Mouse (Mus musculus) embryonic facial prominence, embryonic 11.5 days (tissue): ENCODE measurements at regions not wholly inside any gene's neighbourhood (a gene's known extent, or its start where the extent isn't known, plus 50 kb on each side); places are given as distances from the start of the nearest gene placed in this dataset.

Experiments used
- ATAC-seq: fragments of 200-750 bp; cut with Nextera tagmentation; replicated peaks from 2 replicates; pipeline ENCODE4 v1.8.0; 2017; ENCODE audit warnings: low read depth; ENCODE audit not compliant: insufficient number of reproducible peaks, low FRiP score, low TSS enrichment
- DNase-seq: peaks from one replicate; pipeline ENCODE4 v3.0.0-alpha.2; 2015; ENCODE audit warnings: low spot score
- H3K27ac ChIP-seq: fragments of 300-500 bp; sonication (generic); replicated peaks from 2 replicates; pipeline ENCODE4 v1.5.1; 2014; ENCODE audit warnings: mild to moderate bottlenecking, low read depth, low read length, control low read depth
- H3K27me3 ChIP-seq: fragments of 300-500 bp; sonication (generic); 2 replicates; pipeline ENCODE4 v1.6.1; 2014; ENCODE audit warnings: mild to moderate bottlenecking, low read length, moderate library complexity, mixed read lengths; ENCODE audit not compliant: control insufficient read depth, insufficient read depth
- H3K36me3 ChIP-seq: fragments of 300-500 bp; sonication (generic); replicated peaks from 2 replicates; pipeline ENCODE4 v1.6.1; 2014; ENCODE audit warnings: low read depth, mild to moderate bottlenecking, low read length, moderate library complexity, mixed read lengths; ENCODE audit not compliant: control insufficient read depth, insufficient read depth
- H3K4me1 ChIP-seq: fragments of 300-500 bp; sonication (generic); 2 replicates; pipeline ENCODE4 v1.6.1; 2014; ENCODE audit warnings: low read length, mixed read lengths; ENCODE audit not compliant: control insufficient read depth, insufficient read depth
- H3K4me2 ChIP-seq: fragments of 300-500 bp; sonication (generic); 2 replicates; pipeline ENCODE4 v1.6.1; 2014; ENCODE audit warnings: low read depth, mild to moderate bottlenecking, control low read depth, low read length, moderate library complexity
- H3K4me3 ChIP-seq: fragments of 300-500 bp; sonication (generic); 2 replicates; pipeline ENCODE4 v1.5.1; 2014; ENCODE audit warnings: low read depth, low read length, control low read depth
- H3K9ac ChIP-seq: fragments of 300-500 bp; sonication (generic); replicated peaks from 2 replicates; pipeline ENCODE4 v1.6.1; 2014; ENCODE audit warnings: mild to moderate bottlenecking, control low read depth, low read length
- H3K9me3 ChIP-seq: fragments of 300-500 bp; sonication (generic); replicated peaks from 2 replicates; pipeline ENCODE4 v1.6.1; 2016; ENCODE audit warnings: mild to moderate bottlenecking, low read length, inconsistent platforms, mixed read lengths; ENCODE audit not compliant: control insufficient read depth
- WGBS: fragments of 180-500 bp; shearing (Covaris S2); extraction: QIAGEN DNeasy Blood & Tissue Kit; methylation state at CpG from one replicate; pipeline ENCODE4 v1.1.7; 2014; 5-methylcytosine and 5-hydroxymethylcytosine counted together

DNA sequence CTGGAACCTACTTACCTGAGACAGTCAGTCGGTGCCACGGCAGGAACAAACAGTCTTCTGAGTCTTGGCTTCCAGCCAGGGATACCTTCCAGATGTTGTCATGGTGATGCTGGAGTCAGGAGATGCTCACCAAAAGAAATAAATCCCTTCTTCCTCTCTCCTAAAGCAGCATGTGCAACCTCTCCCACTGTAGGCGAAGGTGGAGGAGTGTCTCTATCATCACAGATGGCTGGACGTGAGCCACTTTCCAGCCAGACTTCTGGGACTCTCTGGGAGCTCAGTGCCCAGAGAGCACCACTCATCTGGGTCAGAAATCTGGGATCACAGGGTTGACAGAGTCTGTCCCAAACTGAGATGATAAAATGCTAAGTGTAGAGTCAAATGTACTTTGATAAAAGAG is 184.8 kb upstream of the Gjb5 start:
- Histone ChIP-seq H3K27me3 (no peaks in the 10 kb centered on the region), H3K4me3 (no peak overlapping the region), H3K9ac (no peak overlapping the region), H3K27ac (no peak overlapping the region), H3K4me2 (no peak overlapping the region), H3K36me3 (no peaks in the 10 kb centered on the region), H3K4me1 (no peaks in the 10 kb centered on the region), H3K9me3 (no peaks in the 10 kb centered on the region)
- 86% methylated on average over 4 of the region's 4 CpGs for WGBS
- no peak for ATAC-seq
- DNase-seq: no peak

DNA sequence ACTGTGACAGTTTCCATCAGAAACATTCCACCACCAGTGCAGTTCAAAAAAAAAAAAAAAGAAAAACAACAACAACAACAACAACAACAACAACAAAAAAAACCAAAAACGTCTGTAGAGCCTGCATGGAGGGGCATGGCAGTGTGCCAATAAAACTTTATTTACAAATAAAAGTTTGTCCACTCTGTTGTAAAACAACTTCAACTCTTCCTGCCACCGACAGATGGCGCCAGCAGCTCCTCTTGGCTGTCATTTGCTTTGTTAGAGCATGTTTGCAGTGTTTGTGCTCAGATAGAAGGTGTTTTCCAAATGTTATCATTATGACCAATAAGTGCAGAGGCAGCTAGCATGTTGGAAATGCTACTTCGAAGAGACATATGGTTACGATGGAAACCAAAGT is 179.0 kb upstream of the Gjb5 start:
- H3K27me3 ChIP-seq: no peaks in the 10 kb centered on the region
- H3K4me3 ChIP-seq: no peak overlapping the region
- no peak overlapping the region for H3K27ac ChIP-seq
- no peak overlapping the region for H3K4me2 ChIP-seq
- H3K9me3 ChIP-seq: no peaks in the 10 kb centered on the region
- no peak for ATAC-seq
- no peaks in the 10 kb centered on the region for H3K36me3 ChIP-seq
- peak; percentile 23 for DNase-seq
- no peak overlapping the region for H3K9ac ChIP-seq
- WGBS: 49% methylated on average over 5 of the region's 5 CpGs
- H3K4me1 ChIP-seq: no peaks in the 10 kb centered on the region

DNA sequence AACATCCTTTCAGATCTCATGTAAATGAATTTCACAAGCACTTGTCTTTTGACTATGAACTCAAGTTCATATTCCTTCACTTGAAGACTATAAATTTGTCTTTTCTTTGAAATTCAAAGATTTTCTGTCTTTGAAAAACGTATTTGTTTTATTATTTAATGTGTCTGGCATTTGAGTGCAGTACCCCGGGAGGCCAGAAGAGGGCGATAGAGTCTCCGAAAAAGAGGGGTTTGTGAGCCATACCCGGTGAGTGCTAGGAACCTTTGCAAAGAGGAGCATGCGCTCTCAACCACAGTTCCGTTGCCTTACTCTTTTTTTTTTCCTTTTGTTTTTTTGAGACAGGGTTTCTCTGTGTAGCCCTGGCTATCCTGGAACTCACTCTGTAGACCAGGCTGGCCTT is 177.6 kb upstream of the Gjb5 start:
- no peak for ATAC-seq
- no peak overlapping the region for H3K9ac ChIP-seq
- H3K36me3 ChIP-seq: no peaks in the 10 kb centered on the region
- WGBS: 77% methylated on average over 7 of the region's 7 CpGs
- DNase-seq: no peak
- no peaks in the 10 kb centered on the region for H3K9me3 ChIP-seq
- H3K4me1 ChIP-seq: no peaks in the 10 kb centered on the region
- H3K27ac ChIP-seq: no peak overlapping the region
- H3K27me3 ChIP-seq: no peaks in the 10 kb centered on the region
- no peak overlapping the region for H3K4me2 ChIP-seq
- H3K4me3 ChIP-seq: no peak overlapping the region

DNA sequence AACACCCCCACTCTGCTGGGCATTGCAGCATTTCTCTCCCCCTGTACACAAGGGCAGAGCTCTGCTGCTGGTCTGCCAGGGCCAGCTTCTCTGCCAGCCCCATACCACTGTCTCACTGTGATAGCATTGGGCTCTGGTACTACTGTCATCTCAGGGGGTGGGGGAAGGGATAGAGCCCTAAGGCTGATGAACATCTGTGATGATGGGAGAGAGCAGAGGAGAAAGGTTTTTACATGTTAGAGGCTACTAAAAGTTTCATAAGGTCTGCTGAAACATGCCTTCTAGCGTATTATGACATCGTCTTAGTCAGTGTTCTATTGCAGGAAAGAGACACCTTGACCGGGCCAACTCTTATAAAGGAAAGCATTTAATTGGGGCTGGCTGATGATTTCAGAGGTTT is 176.4 kb upstream of the Gjb5 start:
- DNase-seq (no peak), ATAC-seq (no peak)
- H3K4me2 ChIP-seq: no peak overlapping the region
- H3K36me3 ChIP-seq: no peaks in the 10 kb centered on the region
- 88% methylated on average over 3 of the region's 3 CpGs for WGBS
- H3K4me3 ChIP-seq: no peak overlapping the region
- H3K9ac ChIP-seq: no peak overlapping the region
- no peaks in the 10 kb centered on the region for H3K4me1 ChIP-seq
- no peak overlapping the region for H3K27ac ChIP-seq
- no peaks in the 10 kb centered on the region for H3K9me3 ChIP-seq
- no peaks in the 10 kb centered on the region for H3K27me3 ChIP-seq

DNA sequence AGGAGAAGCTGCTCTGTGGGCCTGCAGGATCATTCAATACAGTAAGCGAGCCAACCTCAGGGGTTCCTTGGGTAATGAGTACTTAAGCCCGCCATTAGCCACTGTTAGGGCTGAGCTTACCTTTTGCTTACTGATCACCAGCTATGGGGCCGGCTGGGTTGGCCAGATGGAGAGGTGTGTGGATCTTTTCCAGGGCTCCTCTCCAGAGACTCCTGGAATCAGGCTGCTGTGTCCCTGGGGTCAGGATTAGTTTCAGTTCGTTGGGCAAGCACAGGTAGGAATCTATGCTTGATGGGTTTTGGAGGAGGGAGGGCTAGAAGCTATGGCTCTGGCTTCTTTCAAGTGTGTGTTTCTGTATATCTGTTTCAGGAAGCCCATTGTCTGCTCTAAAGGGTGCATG is 175.7 kb upstream of the Gjb5 start:
- no peak overlapping the region for H3K4me3 ChIP-seq
- H3K27me3 ChIP-seq: no peaks in the 10 kb centered on the region
- H3K4me2 ChIP-seq: no peak overlapping the region
- H3K9me3 ChIP-seq: no peaks in the 10 kb centered on the region
- no peaks in the 10 kb centered on the region for H3K4me1 ChIP-seq
- H3K9ac ChIP-seq: no peak overlapping the region
- H3K27ac ChIP-seq: no peak overlapping the region
- no peak for DNase-seq
- ATAC-seq: no peak
- WGBS: 55% methylated on average over 4 of the region's 4 CpGs
- H3K36me3 ChIP-seq: no peaks in the 10 kb centered on the region

DNA sequence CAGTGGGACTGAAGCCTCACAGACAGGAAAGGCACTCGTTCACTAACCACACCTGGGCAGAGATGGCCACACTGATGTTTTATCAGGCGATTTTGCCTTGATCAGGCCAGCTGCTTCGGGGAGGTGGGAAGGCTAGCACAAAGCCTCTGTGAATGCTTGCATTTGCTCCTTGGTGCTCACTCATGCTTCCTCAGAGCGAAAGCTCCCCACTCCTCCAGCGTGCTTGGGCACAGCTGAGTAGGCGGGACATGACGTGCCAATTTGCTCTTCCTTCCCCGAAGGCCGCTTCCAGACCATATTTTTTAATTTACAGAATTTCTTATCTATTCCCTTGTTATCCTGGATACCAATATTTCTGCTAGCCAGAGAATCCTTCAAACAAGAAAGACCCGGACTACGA is 172.8 kb upstream of the Gjb5 start:
- no peak overlapping the region for H3K4me3 ChIP-seq
- no peak overlapping the region for H3K27ac ChIP-seq
- no peaks in the 10 kb centered on the region for H3K4me1 ChIP-seq
- no peak for ATAC-seq
- H3K27me3 ChIP-seq: no peaks in the 10 kb centered on the region
- H3K9me3 ChIP-seq: no peaks in the 10 kb centered on the region
- 85% methylated on average over 11 of the region's 11 CpGs for WGBS
- no peaks in the 10 kb centered on the region for H3K36me3 ChIP-seq
- no peak overlapping the region for H3K4me2 ChIP-seq
- no peak overlapping the region for H3K9ac ChIP-seq
- no peak for DNase-seq

DNA sequence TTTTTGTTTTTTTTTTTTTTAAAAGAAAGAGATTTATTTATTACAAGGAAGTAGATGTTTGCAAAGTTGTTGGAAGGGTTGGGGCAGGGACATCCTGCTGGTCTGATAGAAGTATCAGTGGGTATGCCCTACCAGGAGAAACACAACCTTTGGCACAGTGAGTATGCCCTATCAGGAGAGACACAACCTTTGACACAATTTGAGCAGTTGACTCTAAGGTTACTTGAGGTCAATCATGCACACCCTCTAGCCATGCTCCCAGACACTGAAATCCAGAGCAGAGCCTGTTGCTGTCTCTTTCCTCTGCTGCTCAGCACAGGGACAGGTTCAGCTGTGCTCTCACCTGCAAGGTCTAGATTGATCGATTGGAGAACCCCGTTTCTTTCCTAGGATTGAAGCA is 164.2 kb upstream of the Gjb5 start:
- H3K27me3 ChIP-seq: no peaks in the 10 kb centered on the region
- no peak for DNase-seq
- no peak overlapping the region for H3K4me2 ChIP-seq
- no peak overlapping the region for H3K27ac ChIP-seq
- 94% methylated on average over 2 of the region's 2 CpGs for WGBS
- no peaks in the 10 kb centered on the region for H3K36me3 ChIP-seq
- no peaks in the 10 kb centered on the region for H3K4me1 ChIP-seq
- H3K9ac ChIP-seq: no peak overlapping the region
- H3K4me3 ChIP-seq: no peak overlapping the region
- no peaks in the 10 kb centered on the region for H3K9me3 ChIP-seq
- no peak for ATAC-seq

DNA sequence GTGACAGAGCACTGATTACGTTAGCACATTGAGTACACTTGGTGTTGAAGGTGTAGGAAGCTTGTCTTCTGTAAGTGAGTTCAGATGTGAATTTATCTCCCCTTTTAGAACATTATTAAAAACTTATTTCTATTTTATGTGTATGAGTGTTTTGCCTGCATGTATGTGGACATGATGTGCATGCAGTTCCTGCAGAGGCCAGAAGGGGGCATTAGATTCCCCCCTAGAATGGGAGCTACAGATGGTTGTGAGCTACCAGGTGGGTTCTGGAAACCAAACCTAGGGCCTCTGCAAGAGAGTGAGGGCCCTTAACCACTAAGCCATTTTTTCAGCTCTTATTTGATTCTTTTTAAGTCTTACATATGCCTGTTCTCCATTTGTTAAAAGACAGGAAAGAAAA is 160.0 kb upstream of the Gjb5 start:
- no peak for ATAC-seq
- Histone ChIP-seq H3K27me3 (no peaks in the 10 kb centered on the region), H3K27ac (no peak overlapping the region), H3K4me1 (no peaks in the 10 kb centered on the region), H3K4me3 (no peak overlapping the region), H3K9me3 (no peaks in the 10 kb centered on the region), H3K36me3 (no peaks in the 10 kb centered on the region), H3K9ac (no peak overlapping the region), H3K4me2 (no peak overlapping the region)
- no peak for DNase-seq
- 91% methylated on average over 1 of the region's 1 CpGs for WGBS

DNA sequence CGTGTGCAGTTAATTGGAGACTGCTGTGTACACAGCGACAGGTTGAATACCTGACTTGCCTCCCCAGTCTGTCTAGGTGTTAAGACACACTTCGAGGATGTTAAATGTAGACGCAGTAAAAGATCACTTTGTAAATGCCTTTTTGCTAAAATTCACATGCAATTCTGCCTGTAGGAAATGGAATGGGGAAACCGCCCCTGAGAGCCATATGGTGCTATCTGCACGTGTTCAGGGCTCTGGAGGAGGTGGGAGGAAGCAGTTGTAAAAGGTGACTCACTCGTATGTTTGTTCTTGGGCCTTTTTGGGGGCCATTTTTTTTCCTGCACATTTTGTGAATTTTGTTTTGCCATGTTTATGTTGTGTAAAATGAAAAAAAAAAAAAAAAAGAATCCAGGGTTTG is 159.6 kb upstream of the Gjb5 start:
- no peaks in the 10 kb centered on the region for H3K4me1 ChIP-seq
- WGBS: 89% methylated on average over 7 of the region's 7 CpGs

More for the DNA sequence above, 159.6 kb upstream of the Gjb5 start:
- Histone ChIP-seq H3K36me3 (no peaks in the 10 kb centered on the region), H3K9ac (no peak overlapping the region), H3K4me2 (no peak overlapping the region), H3K27ac (no peak overlapping the region), H3K27me3 (no peaks in the 10 kb centered on the region), H3K9me3 (no peaks in the 10 kb centered on the region), H3K4me3 (no peak overlapping the region)
- no peak for ATAC-seq
- no peak for DNase-seq
